Mouse (Mus musculus) induced T-regulatory cell, adult 2 months (primary cell): Measurements from ENCODE around the gene Galk1.

Experiments used
- DNase-seq: peaks from one replicate; pipeline ENCODE4 v3.0.0-alpha.2; 2012; ENCODE audit warnings: low read depth

Galk1 gene

DNA sequence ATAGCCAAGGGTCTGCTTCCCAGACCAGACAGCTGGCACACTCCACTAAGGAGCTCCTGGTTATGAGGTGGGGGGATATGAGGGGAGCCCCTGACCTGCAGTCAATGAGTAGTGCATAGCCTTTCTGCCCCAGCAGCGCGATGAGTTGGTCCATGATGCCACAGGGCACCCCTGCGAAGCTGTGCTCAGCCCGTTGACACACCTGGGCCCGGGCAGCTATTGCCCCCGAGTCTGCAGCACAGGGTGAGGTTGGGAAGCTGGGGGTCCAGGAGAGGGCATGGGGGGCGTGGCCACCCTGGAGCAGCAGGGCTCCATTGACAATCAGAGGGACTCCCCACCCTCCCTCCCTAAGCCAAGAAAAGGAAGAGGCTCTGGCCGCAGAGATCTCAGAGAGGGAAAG is 2.4 kb downstream of the Galk1 start:
- no peak for DNase-seq

DNA sequence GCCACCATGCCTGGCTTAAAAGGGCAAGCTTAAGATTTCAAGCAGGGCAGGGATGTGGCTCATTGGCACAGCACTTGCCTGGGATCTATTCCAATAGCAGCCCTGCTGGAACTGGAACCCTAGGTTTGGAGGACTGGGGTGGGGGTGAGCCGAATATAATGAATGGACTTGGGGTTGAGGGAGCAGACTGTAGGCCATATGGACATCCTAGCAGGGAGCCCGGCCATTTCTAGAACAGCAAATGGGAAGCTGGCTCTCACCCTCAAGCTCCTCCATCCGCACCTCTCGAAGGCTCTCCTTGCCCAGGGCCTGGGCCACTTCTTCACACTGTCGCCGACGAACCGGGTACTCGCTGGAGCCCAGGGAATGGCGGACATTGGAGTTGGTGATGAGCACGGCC is 2.9 kb downstream of the Galk1 start:
- no peak for DNase-seq

DNA sequence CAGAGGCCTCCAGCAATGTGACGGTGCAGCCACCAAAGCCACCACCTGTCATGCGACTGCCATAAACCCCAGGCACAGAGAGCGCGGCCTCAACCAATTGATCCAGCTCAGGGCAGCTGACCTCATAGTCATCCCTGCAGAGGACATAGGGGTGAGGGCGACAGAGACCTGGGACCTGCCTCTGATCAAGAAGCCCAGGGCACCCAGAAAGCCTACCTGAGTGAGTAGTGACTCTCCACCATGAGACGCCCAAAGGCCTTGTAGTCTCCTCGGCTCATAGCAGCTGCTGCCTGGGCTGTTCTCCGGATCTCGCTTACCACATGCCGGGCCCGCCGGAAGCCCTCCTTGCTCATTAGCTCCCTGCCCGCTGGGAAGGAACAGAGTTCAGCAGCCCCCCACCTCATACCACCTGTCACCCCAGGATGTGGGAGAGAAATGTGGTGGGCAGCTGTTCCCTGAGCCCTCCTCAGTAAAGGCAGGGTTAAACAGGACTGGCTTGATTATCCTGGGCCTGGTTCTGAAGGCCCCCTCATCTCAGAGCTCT is 3.6 kb downstream of the Galk1 start:
- no peak for DNase-seq

DNA sequence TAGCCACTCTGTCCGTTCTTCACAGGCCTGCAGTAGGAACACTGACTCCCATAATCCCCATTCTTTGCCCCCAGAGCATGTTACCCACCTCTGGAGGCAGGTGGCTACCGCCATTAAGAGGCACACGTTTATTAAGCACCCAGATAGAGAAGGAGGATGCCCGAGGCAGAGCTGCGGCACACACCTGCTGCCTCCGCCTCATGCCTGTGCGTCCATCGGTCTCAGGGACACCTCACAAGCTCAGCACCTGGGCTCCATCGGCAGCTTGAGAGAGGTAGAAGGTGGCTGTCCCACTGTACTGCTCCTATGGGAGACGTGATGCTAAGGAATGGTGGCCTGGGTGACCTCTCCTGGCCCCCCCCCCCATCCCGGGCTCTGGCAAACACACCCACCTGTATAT is 4.1 kb downstream of the Galk1 start:
- no peak for DNase-seq

DNA sequence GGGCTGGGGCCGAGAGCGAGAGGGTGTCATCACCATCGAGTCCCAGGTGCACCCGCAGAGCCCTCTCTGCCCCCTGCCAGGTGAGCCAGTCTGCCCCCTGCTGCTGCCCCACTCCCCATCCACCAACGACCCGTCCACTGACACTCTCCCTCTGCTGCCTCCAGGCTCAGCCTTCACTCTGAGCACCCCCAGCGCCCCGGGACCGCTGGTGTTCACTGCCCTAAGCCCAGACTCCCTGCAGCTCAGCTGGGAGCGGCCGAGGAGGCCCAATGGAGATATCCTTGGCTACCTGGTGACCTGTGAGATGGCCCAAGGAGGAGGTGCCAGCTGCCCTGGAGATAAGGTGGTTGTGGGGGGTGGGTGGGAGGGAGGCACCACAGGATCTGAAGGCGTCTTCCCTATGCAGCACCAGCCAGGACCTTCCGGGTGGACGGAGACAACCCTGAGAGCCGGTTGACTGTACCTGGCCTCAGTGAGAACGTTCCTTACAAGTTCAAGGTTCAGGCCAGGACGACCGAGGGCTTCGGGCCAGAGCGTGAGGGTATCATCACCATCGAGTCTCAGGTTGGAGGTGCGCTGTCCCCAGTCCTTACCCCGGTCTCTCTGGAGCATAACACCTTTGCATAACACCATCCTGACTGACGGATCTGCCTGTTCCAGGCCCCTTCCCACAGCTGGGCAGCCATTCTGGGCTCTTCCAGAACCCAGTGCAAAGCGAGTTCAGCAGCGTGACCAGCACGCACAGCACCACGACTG is 5.2 kb downstream of the Galk1 start:
- no peak for DNase-seq

DNA sequence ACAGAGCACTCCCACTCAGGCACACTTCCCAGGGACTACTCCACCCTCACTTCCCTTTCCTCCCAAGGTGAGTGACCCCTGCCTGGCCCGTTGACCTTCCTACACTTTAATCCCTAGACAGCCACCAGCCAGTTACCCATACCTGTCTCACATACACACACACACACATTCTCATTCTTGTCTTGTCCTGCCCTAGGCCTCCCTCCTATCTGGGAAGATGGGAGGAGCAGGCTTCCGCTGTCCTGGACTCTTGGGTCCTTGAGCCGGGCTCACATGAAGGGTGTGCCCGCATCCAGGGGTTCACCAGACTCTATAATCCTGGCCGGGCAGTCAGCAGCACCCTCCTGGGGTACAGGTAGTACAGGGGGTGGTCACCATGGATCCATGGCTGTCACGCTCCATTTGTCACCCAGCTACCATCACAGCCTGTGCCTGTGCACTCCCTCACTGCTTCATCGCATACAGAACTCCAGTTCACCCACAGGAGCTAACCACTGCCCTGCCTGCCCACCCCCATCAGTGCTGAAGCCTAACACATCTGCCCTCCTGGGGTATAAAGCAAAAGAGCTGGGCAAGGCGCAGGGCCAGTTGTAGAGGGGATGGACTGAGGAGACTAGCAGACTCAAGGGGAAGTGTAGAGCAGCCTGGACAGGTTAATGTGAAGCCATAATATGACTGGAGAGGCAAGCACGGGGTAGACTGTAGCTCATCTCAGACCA is 6.7 kb downstream of the Galk1 start:
- DNase-seq, result peak; percentile 14

DNA sequence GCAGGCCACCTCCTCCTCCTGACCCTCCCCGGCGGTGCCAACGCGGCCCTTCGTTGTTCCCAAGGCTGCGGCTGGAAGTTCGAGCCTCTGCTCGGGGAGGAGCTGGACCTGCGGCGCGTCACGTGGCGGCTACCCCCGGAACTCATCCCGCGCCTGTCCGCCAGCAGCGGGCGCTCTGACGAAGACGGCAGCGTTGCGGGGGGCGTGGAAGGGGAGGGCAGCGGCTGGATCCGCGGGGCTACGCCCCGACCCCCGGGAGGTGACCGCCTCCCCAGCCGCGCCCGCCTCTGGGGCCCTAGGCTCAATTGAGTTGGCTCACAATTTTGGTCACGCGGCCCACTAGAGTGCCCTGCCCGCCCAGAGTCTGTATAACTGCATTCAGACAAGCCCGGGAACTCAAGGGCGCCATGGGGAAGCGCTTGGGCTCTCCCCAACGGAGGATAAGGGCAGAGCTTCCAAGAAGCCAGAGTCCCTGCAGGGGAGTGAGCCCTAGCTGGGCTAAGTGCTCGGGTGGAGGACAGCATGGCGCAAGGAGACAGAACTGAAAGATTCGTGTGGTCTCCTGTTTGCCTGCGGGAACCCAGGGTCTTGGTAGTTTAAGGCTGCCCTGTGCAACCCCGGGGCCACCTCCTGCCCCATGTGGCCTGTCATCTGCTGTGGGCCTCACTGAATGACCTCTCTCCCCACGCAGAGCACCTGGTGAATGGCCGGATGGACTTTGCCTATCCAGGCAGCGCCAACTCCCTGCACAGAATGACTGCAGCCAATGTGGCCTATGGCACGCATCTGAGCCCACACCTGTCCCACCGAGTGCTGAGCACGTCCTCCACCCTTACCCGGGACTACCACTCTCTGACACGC is 7.4 kb downstream of the Galk1 start:
- DNase-seq, result peak; percentile 83

DNA sequence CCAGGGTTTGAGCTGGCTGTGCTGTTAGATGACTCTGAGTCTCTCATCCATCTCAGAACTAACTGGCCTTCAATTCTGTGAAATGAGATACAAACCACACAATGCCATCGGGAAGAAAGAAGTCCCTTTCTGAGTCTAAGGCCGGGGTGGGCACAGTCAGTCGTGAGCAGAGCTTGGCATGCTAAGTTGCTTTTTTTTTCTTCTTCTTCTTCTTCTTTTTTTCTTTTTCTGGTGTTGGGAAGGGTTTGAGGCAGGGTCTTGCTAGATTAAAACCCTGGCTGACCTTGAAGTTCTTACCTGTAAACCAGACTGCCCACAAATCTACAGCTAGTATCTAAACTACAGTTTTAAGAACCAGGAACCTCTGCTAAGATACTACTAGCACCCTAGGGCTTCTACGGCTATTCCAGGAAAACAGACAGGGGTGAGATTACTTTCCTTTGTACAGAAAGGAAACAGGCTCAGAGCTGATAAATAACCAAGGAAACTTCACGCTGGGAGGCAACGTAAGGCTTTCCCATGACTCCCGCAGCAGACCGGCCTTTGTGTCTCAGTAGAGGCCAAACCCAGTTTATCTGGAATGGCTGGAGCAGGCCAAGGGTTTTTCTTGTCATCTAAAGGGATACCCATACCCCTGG is 8.2 kb downstream of the Galk1 start:
- DNase-seq, result peak; percentile 19

DNA sequence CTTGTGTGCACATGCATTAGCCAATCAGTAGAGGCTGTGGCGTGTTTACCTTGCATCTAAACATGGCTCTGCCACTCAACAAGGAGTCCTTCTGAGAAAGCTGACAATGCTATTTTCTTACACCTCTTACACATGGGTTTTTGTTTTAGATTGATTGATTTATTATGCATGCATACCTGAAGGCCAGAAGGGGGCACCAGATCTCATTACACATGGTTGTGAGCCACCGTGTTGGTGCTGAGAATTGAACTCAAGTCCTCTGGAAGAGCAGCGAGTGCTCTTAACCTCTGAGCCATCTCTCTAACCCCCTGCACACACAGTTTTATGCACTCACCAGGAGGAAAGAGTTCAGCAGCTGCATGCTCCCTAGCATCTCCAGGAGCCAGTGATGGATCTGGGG is 9.6 kb downstream of the Galk1 start:
- DNase-seq, result peak; percentile 27

DNA sequence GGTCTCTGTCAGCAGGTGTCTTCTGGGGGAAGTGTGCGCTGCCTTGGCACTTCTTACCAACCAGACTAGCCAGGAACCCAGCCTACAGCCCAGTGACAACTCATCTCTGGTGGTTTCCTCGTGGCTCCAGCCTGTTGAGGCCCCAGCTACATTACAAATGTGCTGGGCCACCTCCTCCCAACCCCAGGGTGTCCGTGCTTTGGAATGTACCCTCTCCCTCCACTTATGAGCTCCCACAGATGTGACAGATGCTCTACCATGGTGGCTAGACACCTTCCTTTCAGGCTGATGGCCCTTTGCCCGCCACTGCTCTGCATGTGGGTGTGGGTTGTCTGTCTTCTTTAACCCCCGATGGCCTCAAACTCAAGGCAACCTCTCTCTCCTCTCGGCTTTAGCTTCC is 10.8 kb downstream of the Galk1 start:
- DNase-seq, result no peak

DNA sequence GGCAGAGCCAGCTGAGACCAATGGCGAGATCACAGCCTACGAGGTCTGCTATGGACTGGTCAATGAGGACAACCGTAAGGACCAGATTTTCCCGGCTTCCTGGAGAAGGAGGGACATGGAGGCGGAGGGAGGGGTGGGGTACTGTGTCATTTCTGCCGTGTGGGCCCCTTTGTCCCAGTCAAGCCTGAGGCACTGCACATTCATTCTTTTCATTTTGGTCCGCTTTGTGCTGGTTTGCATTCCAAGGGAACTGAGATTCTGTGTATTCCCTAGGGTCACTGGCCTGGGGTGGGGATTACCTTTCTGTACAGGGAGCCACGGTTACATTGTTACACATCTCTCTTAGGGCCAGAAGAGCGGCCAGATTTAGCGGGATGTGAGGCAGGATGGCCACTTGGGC is 11.9 kb downstream of the Galk1 start:
- no peak for DNase-seq

DNA sequence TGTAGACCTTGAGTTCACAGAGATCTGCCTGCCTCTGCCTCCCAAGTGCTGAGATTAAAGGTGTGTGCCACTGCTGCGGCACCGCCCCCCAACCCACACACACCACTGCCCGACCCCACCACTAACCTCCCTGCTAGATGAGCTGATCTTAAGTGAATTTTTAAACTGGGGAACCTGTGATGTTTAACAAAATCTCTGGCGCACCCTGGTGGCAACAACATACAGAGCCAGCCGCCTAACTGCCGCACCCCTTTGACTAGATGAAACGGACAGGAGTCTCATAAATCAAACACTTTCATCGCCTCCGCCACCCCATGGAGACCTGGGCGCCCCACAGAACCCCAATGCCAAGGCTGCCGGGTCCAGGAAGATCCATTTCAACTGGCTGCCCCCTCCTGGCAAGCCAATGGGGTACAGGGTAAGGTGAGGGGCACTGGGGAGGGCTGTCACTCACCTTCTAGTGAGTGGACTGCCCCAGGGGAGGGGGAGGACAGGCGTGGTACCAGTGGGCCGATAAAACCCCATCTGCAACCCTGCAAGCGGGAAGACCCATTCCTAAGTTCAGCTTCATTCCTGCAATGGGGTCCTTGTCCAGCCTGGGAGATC is 12.9 kb downstream of the Galk1 start:
- DNase-seq, result peak; percentile 89

DNA sequence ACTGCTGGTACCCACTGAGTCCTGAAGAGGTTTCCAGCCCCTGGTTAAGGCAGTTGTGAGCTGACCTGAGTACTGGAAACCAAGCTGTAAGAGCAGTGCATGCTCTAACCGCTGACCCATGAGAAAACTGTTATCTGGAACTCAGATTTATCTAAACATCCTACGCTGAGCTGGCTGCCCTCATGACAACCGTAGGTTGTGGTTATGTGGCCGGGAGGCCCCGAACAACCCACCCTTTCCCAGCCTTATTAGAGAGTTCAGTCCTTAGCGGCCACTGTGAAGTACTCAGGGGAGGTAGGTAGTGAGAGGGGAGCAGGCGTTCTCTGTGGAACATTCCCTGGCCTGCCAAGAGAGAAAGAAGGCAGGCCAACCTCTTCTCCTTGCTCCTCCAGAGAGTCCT is 13.5 kb downstream of the Galk1 start:
- DNase-seq, result no peak

DNA sequence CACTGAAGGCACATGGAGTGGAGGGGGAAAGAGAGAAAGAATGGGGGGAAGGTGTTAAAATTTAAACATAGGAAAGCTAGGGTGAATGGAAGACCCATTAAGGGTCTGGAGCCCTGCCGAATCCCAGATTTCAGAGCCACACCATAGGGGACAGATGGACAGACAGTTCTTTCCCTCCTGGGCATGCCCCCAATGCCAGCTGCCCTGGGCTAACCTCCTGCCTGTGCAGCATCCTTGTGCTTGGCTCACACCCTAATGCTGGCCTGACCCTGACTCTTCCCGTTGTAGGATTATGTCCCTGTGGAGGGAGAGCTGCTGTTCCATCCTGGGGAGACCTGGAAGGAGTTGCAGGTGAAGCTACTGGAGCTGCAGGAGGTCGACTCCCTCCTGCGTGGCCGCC is 14.9 kb downstream of the Galk1 start:
- DNase-seq, result no peak

DNA sequence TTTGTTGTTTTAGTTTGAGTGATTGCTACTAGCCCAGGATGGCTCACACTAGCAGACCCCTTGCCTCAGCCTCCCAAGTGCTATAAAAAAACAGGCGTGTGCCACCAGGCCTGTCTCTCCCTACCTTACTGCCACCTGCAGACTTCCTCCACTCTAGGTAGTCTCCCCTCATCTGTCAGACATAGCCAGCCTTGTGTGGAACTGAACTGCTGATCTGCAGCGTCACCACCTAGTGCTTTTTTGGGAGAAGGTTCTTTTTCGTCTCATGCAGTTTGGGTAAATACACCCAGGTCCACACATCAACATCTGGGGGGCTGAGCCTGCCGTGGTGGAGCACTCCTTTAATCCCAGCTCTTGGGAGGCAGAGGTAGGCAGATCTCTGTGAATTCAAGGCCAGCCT is 15.5 kb downstream of the Galk1 start:
- no peak for DNase-seq

DNA sequence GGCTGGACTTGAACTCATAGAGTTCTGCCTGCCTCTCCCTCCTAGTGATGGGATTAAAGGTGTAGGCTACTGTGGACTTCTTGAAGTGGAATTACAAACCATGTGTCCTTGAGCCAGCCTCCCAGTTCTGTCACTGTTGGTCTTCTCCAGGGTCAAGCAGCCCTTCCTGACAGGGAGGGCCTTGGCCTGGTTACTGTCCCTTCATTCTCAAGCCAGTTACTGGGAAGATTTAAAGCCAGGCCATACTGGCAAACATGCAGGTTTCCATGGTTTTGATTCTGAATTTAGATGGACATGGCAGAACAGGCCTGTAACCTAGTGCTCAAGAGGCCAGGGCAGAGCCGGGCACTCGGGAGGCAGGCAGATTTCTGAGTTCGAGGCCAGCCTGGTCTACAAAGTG is 17.3 kb downstream of the Galk1 start:
- no peak for DNase-seq

DNA sequence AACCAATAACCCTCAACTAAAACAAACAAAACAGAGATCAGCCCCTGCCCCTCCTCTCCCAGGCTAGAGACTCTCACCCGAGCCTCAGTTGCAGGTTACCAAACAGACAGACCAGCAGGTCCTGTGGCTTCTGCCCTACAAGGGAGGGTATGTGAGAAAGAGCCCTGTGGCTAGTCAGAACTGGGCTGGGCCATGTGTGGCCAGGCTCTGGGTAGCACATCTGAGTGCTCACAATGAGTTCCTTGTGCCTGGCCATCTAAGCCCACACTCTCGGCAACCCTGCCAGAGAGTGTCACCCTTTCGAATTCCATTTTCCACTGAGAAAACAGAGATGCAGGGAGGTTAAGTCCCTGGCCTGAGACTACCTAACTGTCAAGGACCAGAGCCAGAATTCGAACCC is 20.4 kb downstream of the Galk1 start:
- no peak for DNase-seq

DNA sequence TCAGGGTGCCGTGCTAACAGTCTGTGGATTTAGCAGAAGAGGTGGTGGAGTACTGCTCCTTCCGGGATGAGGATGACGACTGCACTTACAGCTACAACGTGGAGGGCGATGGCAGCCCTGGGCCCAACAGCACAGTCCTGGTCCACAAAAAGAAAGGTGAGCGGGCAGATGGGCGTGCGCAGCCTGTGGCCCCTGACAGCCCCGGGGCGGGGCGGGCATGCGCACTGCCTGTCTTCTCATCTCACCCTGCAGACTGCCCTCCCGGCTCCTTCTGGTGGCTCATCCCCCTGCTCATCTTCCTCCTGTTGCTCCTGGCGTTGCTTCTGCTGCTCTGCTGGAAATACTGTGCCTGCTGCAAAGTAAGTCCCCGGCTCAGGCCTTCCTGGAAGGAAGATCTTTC is 22.8 kb downstream of the Galk1 start:
- no peak for DNase-seq

DNA sequence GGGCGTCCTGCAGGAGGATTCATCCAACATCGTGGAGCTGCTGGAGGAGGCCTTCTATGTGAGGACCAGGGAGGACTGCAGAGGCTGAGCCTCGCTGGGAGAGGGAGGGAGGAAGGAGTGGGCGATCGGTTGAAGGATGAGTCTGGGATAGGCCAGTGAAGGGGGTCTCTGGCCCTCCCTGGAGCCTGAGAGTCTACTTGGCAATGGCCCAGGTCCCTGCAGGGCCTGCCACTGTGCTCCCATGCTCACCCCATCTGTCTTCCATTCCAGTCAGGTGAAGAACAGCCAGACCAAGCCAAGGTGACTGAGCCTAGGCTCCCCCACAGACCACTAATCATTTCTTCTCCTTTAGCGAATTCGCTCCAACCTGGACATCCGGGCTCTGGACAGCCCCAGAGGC is 29.2 kb downstream of the Galk1 start:
- no peak for DNase-seq

DNA sequence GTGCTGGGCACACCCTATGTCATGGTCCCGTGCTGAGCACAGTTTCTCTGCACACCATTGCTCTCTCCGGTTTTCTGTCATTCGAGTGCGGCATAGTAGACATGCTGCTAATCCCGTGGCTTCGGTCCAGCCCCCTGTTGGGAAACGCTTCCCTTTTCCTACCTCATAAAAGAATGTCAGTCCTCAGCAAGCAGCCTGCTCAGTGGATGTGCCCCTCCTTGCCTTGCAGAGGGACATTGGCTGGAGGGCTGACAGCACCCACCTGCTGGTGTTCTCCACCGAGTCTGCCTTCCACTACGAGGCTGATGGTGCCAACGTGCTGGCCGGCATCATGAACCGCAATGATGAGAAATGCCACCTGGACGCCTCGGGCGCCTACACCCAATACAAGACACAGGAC is 30.0 kb downstream of the Galk1 start:
- DNase-seq, result no peak

DNA sequence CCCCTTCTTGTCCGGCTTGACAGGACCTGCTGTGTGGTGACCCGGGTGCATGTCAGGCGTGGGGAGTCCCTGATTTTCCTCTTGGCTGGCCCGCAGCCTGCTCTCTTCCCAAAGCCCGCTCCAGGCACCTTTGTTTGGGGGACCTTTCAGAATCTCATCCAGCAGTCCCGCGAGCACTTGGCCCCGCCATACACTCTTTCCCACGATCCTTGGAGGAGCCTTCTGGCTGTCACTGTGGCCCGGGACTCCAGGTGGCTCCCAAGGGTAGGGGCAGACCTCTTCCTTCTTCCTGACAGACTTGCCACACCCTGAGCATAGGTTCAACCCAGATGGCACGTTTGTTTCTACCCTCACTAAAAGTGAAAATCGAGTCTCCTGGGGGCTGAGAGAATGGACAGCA is 37.0 kb downstream of the Galk1 start:
- peak; percentile 13 for DNase-seq

DNA sequence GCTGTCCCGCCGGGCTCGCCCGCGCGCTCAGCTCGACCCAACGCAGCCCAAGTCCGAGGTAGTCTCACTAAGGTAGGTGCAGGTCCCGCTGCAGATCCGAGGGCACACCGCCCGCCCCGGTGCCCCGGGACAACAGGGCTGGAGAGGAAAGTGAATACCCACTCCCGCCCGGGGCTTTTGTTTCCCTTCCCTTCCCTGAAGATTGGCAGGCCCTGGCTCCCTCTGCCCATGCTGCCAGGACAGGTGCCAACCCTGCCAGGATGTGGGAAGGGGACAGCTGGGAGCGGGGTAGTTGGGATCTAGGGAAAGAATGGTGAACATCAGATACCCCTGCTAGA is 37.5 kb downstream of the Galk1 start:
- no peak for DNase-seq
